Mouse (Mus musculus): ENCODE results near the gene Pcsk6.

- TF ChIP-seq POLR2A (IDR thresholded peaks at IDR 0.05; ENCODE audit: borderline replicate concordance, extremely low read depth, insufficient read depth, insufficient read length, poor library complexity, severe bottlenecking): no peak
- TF ChIP-seq CTCF (IDR thresholded peaks at IDR 0.05; ENCODE audit: borderline replicate concordance, extremely low read depth, insufficient read depth, insufficient read length): no peak
Observed at GRCm38 (mm10) chr7:66046921-66047918, 185.7 kb downstream of the Pcsk6 start.

Measured in brain, embryonic 14.5 days (tissue).